Mouse (Mus musculus) heart, adult 2 months (tissue): ENCODE measurements around the gene Parp14.

Source experiments
- CTCF ChIP-seq: fragments of 200-600 bp; IDR thresholded peaks from 2 replicates; pipeline ENCODE4 v1.8.1; 2022; ENCODE audit warnings: antibody characterized with exemption, mild to moderate bottlenecking, moderate library complexity
- EP300 ChIP-seq: fragments of 200-500 bp; IDR thresholded peaks from 2 replicates; pipeline ENCODE4 v1.6.1; 2011; ENCODE audit warnings: low read depth, low read length, control low read depth; ENCODE audit not compliant: insufficient read depth
- POLR2A ChIP-seq: fragments of 200-500 bp; IDR thresholded peaks from 2 replicates; pipeline ENCODE4 v1.6.1; 2011; ENCODE audit warnings: mild to moderate bottlenecking, low read depth, low read length, control low read depth; ENCODE audit not compliant: insufficient read depth

DNA sequence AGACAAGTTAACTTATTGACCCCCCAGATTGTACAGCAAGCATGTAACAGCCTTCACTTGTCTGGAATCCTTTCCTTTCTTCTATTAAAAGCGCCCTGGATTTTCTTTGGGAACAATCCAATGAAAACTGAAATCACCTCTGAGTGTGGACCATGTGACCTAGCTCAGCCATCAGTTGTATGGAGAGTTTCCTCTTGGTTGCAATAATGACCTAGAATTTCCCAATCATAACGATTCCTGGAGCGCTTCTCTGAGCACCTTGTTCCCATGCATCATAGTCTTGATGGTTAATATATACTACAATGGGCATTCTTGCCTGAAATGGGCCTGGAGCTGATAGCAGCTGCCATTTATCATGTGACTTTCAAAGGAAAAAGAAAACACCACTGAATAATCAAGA is 29.2 kb upstream of the Parp14 start:
- TF ChIP-seq CTCF: no peak
- TF ChIP-seq EP300: no peak
- TF ChIP-seq POLR2A: no peak
